ENCODE assay signal across 8 mouse cellular contexts in genomic region chr16:38521211-38521987, GRCm38 (mm10). TPM values are rescaled to one million over a fixed set of nuclear protein-coding genes. Genes with fewer than 3 reads are reported as not detected.
DNase-seq lines count a peak whose midpoint lies in the region; ATAC-seq and TF ChIP-seq lines count a peak whose summit lies in the region.

No protein-coding gene starts in this region.

- DNase-seq in kidney, adult 11 months: no peak
- DNase-seq in frontal cortex, adult 2 months (ENCODE audit: extremely low spot score in 1 of 2, low spot score in 1 of 2): no peak
- no peak for DNase-seq in right cerebral cortex, postnatal 14 days

- H3K36me3 ChIP-seq in kidney, embryonic 15.5 days: peaks cover 39% of the 10 kb centered on the region
- H3K36me3 ChIP-seq in hindbrain, embryonic 15.5 days: peaks cover 37% of the 10 kb centered on the region
- peaks cover 41% of the 10 kb centered on the region for H3K36me3 ChIP-seq in myocyte (ENCODE audit: control insufficient read depth, insufficient read depth)

- H3K79me2 ChIP-seq in myocyte (ENCODE audit: control insufficient read depth, insufficient read depth): peaks cover 34% of the 10 kb centered on the region

- 36% methylated on average over 8 of the region's 8 CpGs for WGBS in kidney, embryonic 15.5 days
- WGBS in hindbrain, embryonic 15.5 days: 42% methylated on average over 8 of the region's 8 CpGs

- H3K9me3 ChIP-seq in kidney, embryonic 15.5 days (replicated peaks): no peaks in the 10 kb centered on the region
- H3K9me3 ChIP-seq in hindbrain, embryonic 15.5 days: no peaks in the 10 kb centered on the region

- ATAC-seq in kidney, embryonic 15.5 days (replicated peaks; ENCODE audit: low FRiP score): no peak
- ATAC-seq in hindbrain, embryonic 15.5 days (ENCODE audit: low FRiP score, low read depth): no peak
- no peak for ATAC-seq in megakaryocyte progenitor cell, adult 5-6 weeks (replicated peaks; ENCODE audit: poor library complexity)

- peaks cover 13% of the 10 kb centered on the region for H3K4me1 ChIP-seq in kidney, embryonic 15.5 days
- H3K4me1 ChIP-seq in bone marrow macrophage, adult 2 months (ENCODE audit: control insufficient read depth, insufficient read depth, low read length): peaks cover 17% of the 10 kb centered on the region
- H3K4me1 ChIP-seq in hindbrain, embryonic 15.5 days (replicated peaks): peaks cover 13% of the 10 kb centered on the region

- no peak for TF ChIP-seq POLR2A in bone marrow macrophage, adult 2 months (IDR thresholded peaks at IDR 0.05; ENCODE audit: borderline replicate concordance, low read depth, low read length)
- TF ChIP-seq POLR2A in myocyte (IDR thresholded peaks at IDR 0.05; ENCODE audit: insufficient read length, low read depth): no peak

- no peak overlapping the region for H3K27ac ChIP-seq in kidney, embryonic 15.5 days
- H3K27ac ChIP-seq in bone marrow macrophage, adult 2 months (ENCODE audit: insufficient read depth, low read depth, low read length): no peak overlapping the region
- H3K27ac ChIP-seq in hindbrain, embryonic 15.5 days (replicated peaks): no peak overlapping the region

- TF ChIP-seq CTCF in bone marrow macrophage, adult 2 months (IDR thresholded peaks at IDR 0.05; ENCODE audit: low read depth, low read length): no peak

- peak overlapping the region; percentile 60 for H3K4me2 ChIP-seq in kidney, embryonic 15.5 days
- H3K4me2 ChIP-seq in hindbrain, embryonic 15.5 days: peak overlapping the region; percentile 68
- peak overlapping the region; percentile 95 for H3K4me2 ChIP-seq in myocyte (ENCODE audit: low read depth)

- peak overlapping the region; percentile 98 for H3K4me3 ChIP-seq in kidney, embryonic 15.5 days (replicated peaks)
- H3K4me3 ChIP-seq in bone marrow macrophage, adult 2 months (ENCODE audit: insufficient read depth, low read length): peak overlapping the region; percentile 77
- peak overlapping the region; percentile 85 for H3K4me3 ChIP-seq in hindbrain, embryonic 15.5 days
- peak overlapping the region; percentile 89 for H3K4me3 ChIP-seq in myocyte

- H3ac ChIP-seq in myocyte (ENCODE audit: control insufficient read depth, insufficient read length): peak overlapping the region; percentile 59

- no peaks in the 10 kb centered on the region for H3K27me3 ChIP-seq in kidney, embryonic 15.5 days
- H3K27me3 ChIP-seq in hindbrain, embryonic 15.5 days: no peaks in the 10 kb centered on the region
- no peaks in the 10 kb centered on the region for H3K27me3 ChIP-seq in myocyte (ENCODE audit: control insufficient read depth, insufficient read depth, insufficient read length)

- H3K9ac ChIP-seq in kidney, embryonic 15.5 days: peak overlapping the region; percentile 98
- peak overlapping the region; percentile 93 for H3K9ac ChIP-seq in hindbrain, embryonic 15.5 days

TF ChIP-seq in myocyte, 11 proteins besides CTCF, POLR2A, EP300 and RAD21:
- no peak for TF ChIP-seq SRF (IDR thresholded peaks at IDR 0.05; ENCODE audit: control insufficient read depth, insufficient read length, low read depth)
- TF ChIP-seq MYOD1 (IDR thresholded peaks at IDR 0.05; ENCODE audit: control insufficient read depth in 1 of 3, insufficient read length in 2 of 3, low read depth in 2 of 3): no peak
- TF ChIP-seq MYOG (IDR thresholded peaks at IDR 0.05; ENCODE audit: control insufficient read depth in 1 of 3, insufficient read depth in 1 of 3, insufficient read length in 2 of 3, low read depth in 2 of 3): no peak
- TF ChIP-seq MAX (IDR thresholded peaks at IDR 0.05; ENCODE audit: low read depth): no peak
- TF ChIP-seq TCF3 (IDR thresholded peaks at IDR 0.05; ENCODE audit: insufficient read length, low read depth): no peak
- no peak for TF ChIP-seq USF1 (IDR thresholded peaks at IDR 0.05; ENCODE audit: low read depth)
- no peak for TF ChIP-seq REST (IDR thresholded peaks at IDR 0.05; ENCODE audit: insufficient read depth, insufficient read length)
- no peak for TF ChIP-seq POLR2AphosphoS2 (IDR thresholded peaks at IDR 0.05; ENCODE audit: insufficient read length, low read depth)

RNA-seq across cellular contexts. Expression of gene Timmdc1, which starts 1.1 kb away (rescaled TPM):
- 32.1 and 32.3 TPM in 2 replicates for polyA plus RNA-seq in kidney, embryonic 15.5 days (2015; fragmentation: Nextera tagmentation; extraction: Ambion mirVana)
- polyA plus RNA-seq in bone marrow macrophage, adult 2 months (2012; ENCODE audit: insufficient read depth, insufficient read length, missing spikeins): 11.9 and 13.1 TPM in 2 replicates
- 32.0 and 35.2 TPM in 2 replicates for polyA plus RNA-seq in hindbrain, embryonic 15.5 days (2015; fragmentation: Nextera tagmentation; extraction: Ambion mirVana)
- 41.4 TPM for polyA plus RNA-seq in myocyte (2012; fragmentation: generic; extraction: Trizol)
- 16.4 and 18.1 TPM in 2 replicates for polyA plus RNA-seq in frontal cortex, adult 2 months (2012; rRNA removed)
- total RNA-seq in megakaryocyte progenitor cell, adult 5-6 weeks (2015): 7.0 and 9.2 TPM in 2 replicates
- 37.1 and 39.0 TPM in 2 replicates for total RNA-seq in megakaryocyte progenitor cell, adult 5-6 weeks (2017)

RNA-seq across cellular contexts. Expression of gene Poglut1, which starts 28.7 kb away (rescaled TPM):
- 58.0 and 60.6 TPM in 2 replicates for polyA plus RNA-seq in kidney, embryonic 15.5 days (2015; fragmentation: Nextera tagmentation; extraction: Ambion mirVana)
- 26.0 and 28.2 TPM in 2 replicates for polyA plus RNA-seq in bone marrow macrophage, adult 2 months (2012; ENCODE audit: insufficient read depth, insufficient read length, missing spikeins)
- polyA plus RNA-seq in hindbrain, embryonic 15.5 days (2015; fragmentation: Nextera tagmentation; extraction: Ambion mirVana): 50.7 and 52.8 TPM in 2 replicates
- 25.5 TPM for polyA plus RNA-seq in myocyte (2012; fragmentation: generic; extraction: Trizol)
- 50.5 and 51.8 TPM in 2 replicates for polyA plus RNA-seq in frontal cortex, adult 2 months (2012; rRNA removed)
- total RNA-seq in megakaryocyte progenitor cell, adult 5-6 weeks (2015): 41.1 and 43.1 TPM in 2 replicates
- total RNA-seq in megakaryocyte progenitor cell, adult 5-6 weeks (2017): 19.5 and 20.6 TPM in 2 replicates

RNA-seq across cellular contexts. Expression of gene Tmem39a, which starts 37.1 kb away (rescaled TPM):
- polyA plus RNA-seq in kidney, embryonic 15.5 days (2015; fragmentation: Nextera tagmentation; extraction: Ambion mirVana): 118 and 125 TPM in 2 replicates
- 25.9 and 30.2 TPM in 2 replicates for polyA plus RNA-seq in bone marrow macrophage, adult 2 months (2012; ENCODE audit: insufficient read depth, insufficient read length, missing spikeins)
- 35.2 and 36.3 TPM in 2 replicates for polyA plus RNA-seq in hindbrain, embryonic 15.5 days (2015; fragmentation: Nextera tagmentation; extraction: Ambion mirVana)
- 36.8 TPM for polyA plus RNA-seq in myocyte (2012; fragmentation: generic; extraction: Trizol)
- 39.2 and 45.8 TPM in 2 replicates for polyA plus RNA-seq in frontal cortex, adult 2 months (2012; rRNA removed)
- total RNA-seq in megakaryocyte progenitor cell, adult 5-6 weeks (2015): 129 and 146 TPM in 2 replicates
- 84.5 and 107 TPM in 2 replicates for total RNA-seq in megakaryocyte progenitor cell, adult 5-6 weeks (2017)
